8 mouse cellular contexts compared by ENCODE assay signal in the genomic region with DNA sequence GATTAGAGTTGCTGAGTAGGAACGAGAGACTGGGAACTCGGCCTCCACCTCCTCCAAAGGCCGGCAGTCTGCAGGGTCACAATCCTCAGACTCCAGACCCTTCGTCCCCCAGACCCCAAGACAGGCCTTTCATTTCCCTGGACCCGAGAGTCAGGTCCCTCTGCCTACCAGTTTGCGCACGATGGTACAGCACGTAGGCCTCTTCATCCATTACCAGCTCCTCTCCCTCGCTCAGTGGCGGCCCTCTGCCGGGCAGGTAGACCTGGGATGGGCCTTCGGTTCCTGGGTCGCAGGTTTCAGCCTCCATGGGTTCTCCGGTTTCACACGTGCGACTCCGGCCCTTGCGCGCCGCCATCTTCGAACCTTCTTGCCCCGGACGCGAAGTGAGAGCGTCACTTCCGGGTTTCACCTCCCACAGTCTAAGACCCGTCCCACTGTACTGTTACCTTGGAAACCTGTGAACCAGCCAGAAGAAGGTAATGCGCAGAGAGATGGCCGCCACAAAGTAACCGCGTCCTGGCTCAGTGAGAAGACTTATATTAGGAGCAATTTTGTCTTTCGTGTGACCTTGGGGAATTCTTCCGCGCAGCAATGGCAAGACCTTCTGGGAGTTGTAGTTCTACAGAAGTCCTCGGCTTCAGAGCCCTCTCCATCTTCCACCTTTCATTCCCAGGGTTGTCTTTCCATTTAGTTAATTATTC. TPM values are rescaled to one million over a fixed set of nuclear protein-coding genes. Genes with fewer than 3 reads are reported as not detected.
A peak's percentile ranks its signal among the peaks of the same experiment; 100 is the strongest.
DNase-seq lines count a peak whose midpoint lies in the region; ATAC-seq and TF ChIP-seq lines count a peak whose summit lies in the region.

A gene (minus strand): TSS at position 518 of the 701 bp plus-strand sequence.

- peaks cover 36% of the 10 kb centered on the region for H3K36me3 ChIP-seq in hindbrain, embryonic 13.5 days

- in situ Hi-C loops in Patski (cut with MboI; ENCODE audit: low pct_unique_long_range_greater_than_20kb): no loop called here

- TF ChIP-seq CTCF in Patski (IDR thresholded peaks at IDR 0.05): no peak

- H3K4me3 ChIP-seq in hindbrain, embryonic 13.5 days: peak within 1 kb of the TSS; percentile 81

- H3K4me2 ChIP-seq in hindbrain, embryonic 13.5 days: peak within 1 kb of the TSS; percentile 87

- POLR2A ChIA-PET in Patski (lab: Charles Lee): no interaction called here

- peak; percentile 57 for ATAC-seq in Patski
- peak; percentile 92 for ATAC-seq in hindbrain, embryonic 13.5 days (ENCODE audit: low FRiP score)

- peaks cover 40% of the 10 kb centered on the region for H3K4me1 ChIP-seq in hindbrain, embryonic 13.5 days (replicated peaks)

- no peaks in the 10 kb centered on the region for H3K9me3 ChIP-seq in hindbrain, embryonic 13.5 days

- peak within 1 kb of the TSS; percentile 93 for H3K27ac ChIP-seq in hindbrain, embryonic 13.5 days

- CTCF ChIA-PET in Patski (lab: Charles Lee): interaction anchor here (1.1 to 1.5 kb wide), 3 partner anchors 10 to 42 kb away, joined by 3 to 5 read pairs (median 3); a partner anchor contains a TSS

- peak within 1 kb of the TSS; percentile 74 for H3K9ac ChIP-seq in hindbrain, embryonic 13.5 days

- peak; percentile 64 for DNase-seq in Patski (ENCODE audit: low read depth, low spot score)
- peak; percentile 91 to 92 for DNase-seq in cerebellum, postnatal 10 days
- peak; percentile 79 to 82 for DNase-seq in frontal cortex, postnatal 14 days (ENCODE audit: low spot score in 2 of 2)
- DNase-seq in layer of hippocampus, postnatal 25 days (ENCODE audit: extremely low spot score in 1 of 2, low spot score in 1 of 2): peak; percentile 69 to 77
- peak; percentile 85 for DNase-seq in lung, postnatal 25 days (ENCODE audit: low spot score)
- DNase-seq in retina, embryonic 14.5 days (ENCODE audit: low spot score): peak; percentile 87
- peak; percentile 82 for DNase-seq in thymus, postnatal 4 days

- no peaks in the 10 kb centered on the region for H3K27me3 ChIP-seq in Patski
- H3K27me3 ChIP-seq in hindbrain, embryonic 13.5 days: peaks cover 42% of the 10 kb centered on the region

- under 1% methylated on average over 35 of the region's 35 CpGs for WGBS in hindbrain, embryonic 13.5 days

RNA-seq across cellular contexts. Expression of the gene that starts here (rescaled TPM):
- polyA plus RNA-seq in Patski (2021): 32.6 TPM
- 37.5 and 40.3 TPM in 2 replicates for polyA plus RNA-seq in hindbrain, embryonic 13.5 days (2015; fragmentation: Nextera tagmentation; extraction: Ambion mirVana)
- total RNA-seq in layer of hippocampus, postnatal 25 days (2021): 10 to 100 TPM; 20.0 to 20.8 TPM

Comparison
In these comparisons a context has a peak if more than half of its experiments do, and no peak if none do; other contexts are left out.
1. Peak in every context shown above with its lines: DNase-seq, ATAC-seq, H3K4me3 ChIP-seq and H3K27ac ChIP-seq.